Mouse (Mus musculus) MEL (cell line): ENCODE results near the gene Cmas. TPM values are rescaled to one million over a fixed set of nuclear protein-coding genes. Genes with fewer than 3 reads are reported as not detected.

Experiments used
- DNase-seq: peaks from one replicate; pipeline ENCODE4 v3.0.0; 2011; ENCODE audit warnings: low read depth, low spot score
- H3K27ac ChIP-seq: 2 replicates; pipeline ENCODE4 v1.5.1; 2012; ENCODE audit warnings: low read depth, mild to moderate bottlenecking, control low read depth, low read length, moderate library complexity; ENCODE audit not compliant: control insufficient read depth
- H3K27me3 ChIP-seq, 2 experiments: fragments of 150-350 bp in 1 of 2; sonication (generic) in 1 of 2; 2 replicates each; pipeline ENCODE4 v1.6.1; 2012; ENCODE audit warnings: low read length in 2 of 2, mild to moderate bottlenecking in 2 of 2, improper control_type of control experiment in 1 of 2, moderate library complexity in 1 of 2; ENCODE audit not compliant: insufficient read depth in 2 of 2, control insufficient read depth in 1 of 2
- H3K36me3 ChIP-seq, 2 experiments: 2 replicates each; pipeline ENCODE4 v1.6.1; 2012 to 2014; ENCODE audit warnings: low read length in 2 of 2, improper control_type of control experiment in 1 of 2, inconsistent platforms in 1 of 2, mild to moderate bottlenecking in 1 of 2; ENCODE audit not compliant: insufficient read depth in 2 of 2, control insufficient read depth in 1 of 2
- H3K4me1 ChIP-seq, 2 experiments: fragments of 150-350 bp in 1 of 2; sonication (generic) in 1 of 2; 2 replicates each; pipeline ENCODE4 v1.6.1; 2012; ENCODE audit warnings: low read length in 2 of 2, improper control_type of control experiment in 1 of 2, mild to moderate bottlenecking in 1 of 2; ENCODE audit not compliant: insufficient read depth in 2 of 2, control insufficient read depth in 1 of 2
- H3K4me3 ChIP-seq, 2 experiments: fragments of 150-350 bp in 1 of 2; sonication (generic) in 1 of 2; 2 replicates each; pipeline ENCODE4 v1.5.1; 2012; ENCODE audit warnings: low read depth in 2 of 2, low read length in 2 of 2, mild to moderate bottlenecking in 2 of 2, moderate library complexity in 2 of 2, control low read depth in 1 of 2, improper control_type of control experiment in 1 of 2; ENCODE audit not compliant: control insufficient read depth in 1 of 2, insufficient read depth in 1 of 2
- H3K79me2 ChIP-seq: 2 replicates; pipeline ENCODE4 v1.6.1; 2012; ENCODE audit warnings: mild to moderate bottlenecking, low read length, moderate library complexity; ENCODE audit not compliant: control insufficient read depth, poor library complexity, insufficient read depth
- H3K9ac ChIP-seq: 2 replicates; pipeline ENCODE4 v1.6.1; 2012; ENCODE audit warnings: low read depth, mild to moderate bottlenecking, control low read depth, low read length, moderate library complexity; ENCODE audit not compliant: control insufficient read depth, poor library complexity, severe bottlenecking
- H3K9me3 ChIP-seq: fragments of 150-350 bp; sonication (generic); replicated peaks from 2 replicates; pipeline ENCODE4 v1.6.1; 2012; ENCODE audit warnings: mild to moderate bottlenecking, low read length, improper control_type of control experiment, moderate library complexity; ENCODE audit not compliant: insufficient read depth
- BHLHE40 ChIP-seq: IDR thresholded peaks from 2 replicates; pipeline ENCODE4 v1.6.1; 2012; ENCODE audit warnings: low read depth, mild to moderate bottlenecking, inconsistent platforms, low read length, improper control_type of control experiment, borderline replicate concordance
- CTCF ChIP-seq, 3 experiments: IDR thresholded peaks in 2 of 3; conservative IDR thresholded peaks in 1 of 3; 2 replicates each; pipeline ENCODE4 v1.5.1; 2011 to 2012; ENCODE audit warnings: low read length in 3 of 3, low read depth in 2 of 3, mild to moderate bottlenecking in 2 of 3, improper control_type of control experiment in 1 of 3, inconsistent platforms in 1 of 3, mixed read lengths in 1 of 3, moderate library complexity in 1 of 3; ENCODE audit not compliant: control insufficient read depth in 1 of 3, insufficient read depth in 1 of 3, poor library complexity in 1 of 3, severe bottlenecking in 1 of 3
- E2F4 ChIP-seq: IDR thresholded peaks from 2 replicates; pipeline ENCODE4 v1.6.1; 2011; ENCODE audit warnings: low read depth, low read length, improper control_type of control experiment, borderline replicate concordance
- ELF1 ChIP-seq: IDR thresholded peaks from 2 replicates; pipeline ENCODE4 v1.6.1; 2014; ENCODE audit warnings: low read depth, mild to moderate bottlenecking, inconsistent platforms, low read length, improper control_type of control experiment, moderate library complexity
- EP300 ChIP-seq, 2 experiments: IDR thresholded peaks; 2 replicates each; pipeline ENCODE4 v1.6.1; 2011; ENCODE audit warnings: improper control_type of control experiment in 2 of 2, low read length in 2 of 2, low read depth in 1 of 2, mild to moderate bottlenecking in 1 of 2
- ETS1 ChIP-seq: IDR thresholded peaks from 2 replicates; pipeline ENCODE4 v1.6.1; 2012; ENCODE audit warnings: low read depth, mild to moderate bottlenecking, inconsistent platforms, low read length, improper control_type of control experiment, moderate library complexity
- GATA1 ChIP-seq: IDR thresholded peaks from 2 replicates; pipeline ENCODE4 v1.6.1; 2011; ENCODE audit warnings: low read depth, low read length, improper control_type of control experiment
- HCFC1 ChIP-seq: IDR thresholded peaks from 2 replicates; pipeline ENCODE4 v1.6.1; 2012; ENCODE audit warnings: low read depth, mild to moderate bottlenecking, inconsistent platforms, low read length, improper control_type of control experiment, moderate library complexity
- JUND ChIP-seq: IDR thresholded peaks from 2 replicates; pipeline ENCODE4 v1.6.1; 2011; ENCODE audit warnings: low read depth, mild to moderate bottlenecking, improper control_type of control experiment, low read length
- MYB ChIP-seq: IDR thresholded peaks from 2 replicates; pipeline ENCODE4 v1.6.1; 2011; ENCODE audit warnings: mild to moderate bottlenecking, low read depth, low read length, improper control_type of control experiment
- MYC ChIP-seq: IDR thresholded peaks from 2 replicates; pipeline ENCODE4 v1.6.1; 2011; ENCODE audit warnings: low read depth, mild to moderate bottlenecking, low read length, improper control_type of control experiment, moderate library complexity
- POLR2AphosphoS5 ChIP-seq: IDR thresholded peaks from 2 replicates; pipeline ENCODE4 v1.6.1; 2012; ENCODE audit warnings: low read depth, borderline replicate concordance, mild to moderate bottlenecking, inconsistent platforms, low read length, moderate library complexity, mixed read lengths
- RAD21 ChIP-seq: IDR thresholded peaks from 2 replicates; pipeline ENCODE4 v1.6.1; 2011; ENCODE audit warnings: mild to moderate bottlenecking, low read depth, low read length, improper control_type of control experiment
- RCOR1 ChIP-seq: IDR thresholded peaks from 2 replicates; pipeline ENCODE4 v1.6.1; 2012; ENCODE audit warnings: low read depth, mild to moderate bottlenecking, inconsistent platforms, low read length, improper control_type of control experiment
- SIN3A ChIP-seq: IDR thresholded peaks from 2 replicates; pipeline ENCODE4 v1.6.1; 2012; ENCODE audit warnings: low read length, improper control_type of control experiment, inconsistent platforms
- TAL1 ChIP-seq: IDR thresholded peaks from 2 replicates; pipeline ENCODE4 v1.6.1; 2012; ENCODE audit warnings: mild to moderate bottlenecking, inconsistent platforms, low read length, moderate library complexity, mixed read lengths
- TBP ChIP-seq: IDR thresholded peaks from 2 replicates; pipeline ENCODE4 v1.8.0; 2011; ENCODE audit warnings: low read depth, low read length, improper control_type of control experiment
- TCF12 ChIP-seq: IDR thresholded peaks from 2 replicates; pipeline ENCODE4 v1.6.1; 2014; ENCODE audit warnings: low read depth, mild to moderate bottlenecking, inconsistent platforms, low read length, improper control_type of control experiment, moderate library complexity
- ZC3H11A ChIP-seq: IDR thresholded peaks from 2 replicates; pipeline ENCODE4 v1.6.1; 2012; ENCODE audit warnings: low read depth, mild to moderate bottlenecking, inconsistent platforms, low read length, improper control_type of control experiment
- ZKSCAN1 ChIP-seq: IDR thresholded peaks from 2 replicates; pipeline ENCODE4 v1.6.1; 2012; ENCODE audit warnings: low read depth, mild to moderate bottlenecking, inconsistent platforms, low read length, improper control_type of control experiment, moderate library complexity
- ZMIZ1 ChIP-seq: IDR thresholded peaks from 2 replicates; pipeline ENCODE4 v1.6.1; 2012; ENCODE audit warnings: low read depth, mild to moderate bottlenecking, inconsistent platforms, low read length, improper control_type of control experiment, moderate library complexity
- polyA plus RNA-seq, 2 experiments: library from polyadenylated mRNA; stranded (reverse) in 1 of 2; unstranded in 1 of 2; fragments of >175 nt in 1 of 2; fragments of >200 nt in 1 of 2; gene quantifications; 2 replicates each; pipeline versions ENCODE4 v1.2.1 to v1.2.4; 2012; ENCODE audit warnings: low replicate concordance in 2 of 2, low read depth in 1 of 2; ENCODE audit not compliant: insufficient read length in 2 of 2, insufficient read depth in 1 of 2, missing spikeins in 1 of 2
- total RNA-seq: library from RNA; depleted of rRNA; stranded (reverse); fragments of 300-350 nt; gene quantifications from 2 replicates; pipeline ENCODE4 v1.2.3, GENCODE M21; 2012

Cmas gene
- total and polyA plus RNA-seq, 3 experiments = 29.4 to 55.0 TPM; not detected in 1

DNA sequence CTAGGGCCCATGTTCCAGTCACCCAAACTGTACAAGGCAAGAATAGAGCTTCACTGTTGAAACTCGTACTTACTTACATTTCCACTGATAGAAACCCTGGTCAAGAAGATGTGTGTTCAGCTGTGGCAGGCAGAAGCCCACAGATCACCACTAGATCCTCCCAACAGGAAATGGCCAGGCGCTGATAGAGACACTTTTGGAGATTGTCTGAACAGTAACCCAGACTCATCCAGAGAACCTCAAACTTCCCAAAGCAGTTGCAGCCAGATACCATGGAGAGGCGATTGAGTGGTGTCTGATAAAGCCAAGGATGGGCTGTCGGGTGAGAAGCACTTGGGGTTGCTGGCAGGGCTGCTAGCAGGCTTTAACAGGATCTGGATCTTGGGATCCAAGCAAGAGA lies 20.4 kb downstream of the Cmas start:
- H3K27ac ChIP-seq = peak overlapping the region; percentile 62
- peaks cover 4 to 21% of the 10 kb centered on the region in 2 experiments; a peak in 3 of 4 replicates for H3K36me3 ChIP-seq
- no peak for TF ChIP-seq BHLHE40
- TF ChIP-seq ZC3H11A = no peak
- TF ChIP-seq ELF1 = no peak
- no peak for TF ChIP-seq POLR2AphosphoS5
- TF ChIP-seq HCFC1 = 0 out of 2 replicates have a peak, but pooled peaks have one; percentile 1
- TF ChIP-seq TCF12 = peak; percentile 90
- TF ChIP-seq MYB = no peak
- peak; percentile 82 for TF ChIP-seq GATA1
- 0 out of 2 replicates have a peak, but pooled peaks have one; percentile 54 for TF ChIP-seq ZMIZ1
- no peak for TF ChIP-seq TBP
- TF ChIP-seq TAL1 = peak; percentile 83
- TF ChIP-seq ETS1 = no peak; the same call in none of the 2 replicates
- TF ChIP-seq SIN3A = peak; percentile 34; the same call in 1 of the 2 replicates
- TF ChIP-seq EP300 (IDR thresholded peaks at IDR 0.05; ENCODE audit: low read depth in 1 of 2, low read length in 2 of 2) = peak; percentile 89 to 90
- peak; percentile 64 for TF ChIP-seq RCOR1
- no peak for TF ChIP-seq ZKSCAN1
- TF ChIP-seq MYC = no peak
- no peak for TF ChIP-seq CTCF (IDR thresholded peaks at IDR 0.05 in 2 of 3, conservative IDR thresholded peaks at IDR 0.05 in 1 of 3; ENCODE audit: control insufficient read depth in 1 of 3, insufficient read depth in 1 of 3, low read depth in 2 of 3, low read length in 3 of 3, poor library complexity in 1 of 3, severe bottlenecking in 1 of 3)
- no peak for TF ChIP-seq JUND
- no peak for TF ChIP-seq RAD21
- TF ChIP-seq E2F4 = no peak
- H3K27me3 ChIP-seq = no peaks in the 10 kb centered on the region
- no peaks in the 10 kb centered on the region for H3K79me2 ChIP-seq
- peaks cover 7 to 19% of the 10 kb centered on the region in 2 experiments for H3K4me1 ChIP-seq
- DNase-seq = peak; percentile 68
- no peaks in the 10 kb centered on the region for H3K9me3 ChIP-seq
- no peak overlapping the region for H3K4me3 ChIP-seq
- no peak overlapping the region for H3K9ac ChIP-seq
